Mouse (Mus musculus): Measurements from ENCODE around the gene Glod5. TPM values are rescaled to one million over a fixed set of nuclear protein-coding genes. Genes with fewer than 3 reads are reported as not detected.
A peak's percentile ranks its signal among the peaks of the same experiment; 100 is the strongest.

Glod5 gene
- polyA plus RNA-seq, 1 experiment from 2014 or later, result 3.2 TPM

GRCm38 (mm10) chrX:8002001-8002400 is 16.3 kb downstream of the Glod5 start:
- ATAC-seq (replicated peaks; ENCODE audit: low FRiP score, low read depth) (no peak), DNase-seq (ENCODE audit: low spot score) (no peak)
- H3K27ac ChIP-seq, result no peak overlapping the region
- H3K4me3 ChIP-seq (replicated peaks; ENCODE audit: low read depth, low read length), result no peak overlapping the region
- H3K9ac ChIP-seq (ENCODE audit: low read depth, low read length), result no peak overlapping the region
- 34% methylated on average over 5 of the region's 5 CpGs for WGBS
- no peaks in the 10 kb centered on the region for H3K27me3 ChIP-seq (ENCODE audit: insufficient read depth, low read length)
- no peak overlapping the region for H3K4me2 ChIP-seq (ENCODE audit: low read length)
- H3K4me1 ChIP-seq (replicated peaks; ENCODE audit: insufficient read depth, low read length), result no peaks in the 10 kb centered on the region
- TF ChIP-seq CTCF (IDR thresholded peaks at IDR 0.05; ENCODE audit: low read depth), result no peak
- no peaks in the 10 kb centered on the region for H3K9me3 ChIP-seq (replicated peaks; ENCODE audit: low read length)
- no peaks in the 10 kb centered on the region for H3K36me3 ChIP-seq (ENCODE audit: insufficient read depth, low read length)

DNA sequence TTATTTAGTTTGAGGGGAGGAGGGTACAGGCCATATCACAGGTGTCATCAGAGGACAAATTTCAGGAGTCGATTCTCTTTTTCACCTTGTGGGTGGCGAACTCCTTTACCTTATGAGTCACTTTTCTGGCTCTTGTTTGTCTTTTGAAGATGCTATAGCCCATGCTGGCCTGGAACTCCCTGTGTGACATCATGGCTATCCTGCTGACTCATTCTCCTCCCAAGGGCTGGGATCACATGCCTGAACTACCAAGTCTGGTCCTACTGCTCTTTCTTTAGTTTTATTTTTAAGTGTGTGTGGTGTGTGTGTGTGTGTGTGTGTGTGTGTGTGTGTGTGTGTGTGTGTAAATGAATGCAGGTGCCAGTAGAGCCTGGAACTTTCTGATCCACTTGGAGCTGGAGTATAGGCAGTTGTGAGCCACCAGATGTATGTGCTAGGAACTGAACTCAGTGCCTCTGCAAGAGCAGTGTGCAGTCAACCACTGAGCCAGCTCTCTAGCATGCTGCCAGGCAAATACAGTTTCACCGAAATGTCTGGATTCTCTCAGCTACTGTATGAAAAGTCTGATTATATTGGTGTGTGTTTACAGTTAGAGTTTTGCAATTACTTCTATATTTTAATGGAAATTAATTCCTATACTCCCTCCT is 17.6 kb downstream of the Glod5 start:
- WGBS, result 66% methylated on average over 3 of the region's 3 CpGs

DNA sequence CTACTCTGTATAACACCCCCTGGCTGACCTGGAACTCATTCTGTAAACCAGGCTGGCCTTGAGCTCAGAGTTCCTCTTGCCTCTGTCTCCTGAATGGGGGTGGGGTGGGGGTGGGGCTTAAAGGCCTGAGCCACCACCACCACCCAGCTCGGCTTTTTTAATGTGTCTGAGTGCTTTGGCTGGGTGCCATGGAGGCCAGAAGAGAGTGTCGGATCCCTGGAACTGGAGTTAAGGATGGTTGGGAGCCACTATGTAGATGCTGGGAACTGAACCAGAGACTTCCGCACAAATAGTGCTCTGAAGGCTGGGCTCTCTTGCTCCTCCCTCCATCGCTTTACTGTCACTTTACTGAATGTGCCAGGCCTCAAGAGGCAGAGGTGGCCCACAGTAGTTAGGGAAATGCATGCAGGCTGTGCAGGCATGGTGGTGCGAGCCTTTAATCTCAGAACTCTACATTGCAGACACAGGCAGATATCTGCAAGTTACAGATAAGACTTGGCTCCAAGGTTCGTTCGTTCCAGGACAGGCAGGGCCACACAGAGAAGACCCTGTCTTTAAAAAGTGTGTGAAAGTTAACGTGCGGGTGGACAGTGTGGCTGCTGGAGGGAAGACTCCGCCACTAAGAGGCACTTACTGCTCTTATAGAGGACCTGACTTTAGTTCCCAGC is 25.1 kb downstream of the Glod5 start:
- H3K36me3 ChIP-seq (ENCODE audit: insufficient read depth, low read length), result no peaks in the 10 kb centered on the region
- TF ChIP-seq CTCF (IDR thresholded peaks at IDR 0.05; ENCODE audit: low read depth), result no peak
- no peaks in the 10 kb centered on the region for H3K27me3 ChIP-seq (ENCODE audit: insufficient read depth, low read length)
- 72% methylated on average over 10 of the region's 10 CpGs for WGBS
- no peak overlapping the region for H3K4me3 ChIP-seq (replicated peaks; ENCODE audit: low read depth, low read length)
- H3K9ac ChIP-seq (ENCODE audit: low read depth, low read length), result no peak overlapping the region
- H3K4me2 ChIP-seq (ENCODE audit: low read length), result no peak overlapping the region
- H3K27ac ChIP-seq, result no peak overlapping the region
- no peaks in the 10 kb centered on the region for H3K4me1 ChIP-seq (replicated peaks; ENCODE audit: insufficient read depth, low read length)
- no peaks in the 10 kb centered on the region for H3K9me3 ChIP-seq (replicated peaks; ENCODE audit: low read length)
- DNase-seq (ENCODE audit: low spot score) (no peak), ATAC-seq (replicated peaks; ENCODE audit: low FRiP score, low read depth) (no peak)

More for the DNA sequence above, 17.6 kb downstream of the Glod5 start:
- Histone ChIP-seq H3K9me3 (replicated peaks; ENCODE audit: low read length) (no peaks in the 10 kb centered on the region), H3K4me1 (replicated peaks; ENCODE audit: insufficient read depth, low read length) (no peaks in the 10 kb centered on the region), H3K4me3 (replicated peaks; ENCODE audit: low read depth, low read length) (no peak overlapping the region), H3K4me2 (ENCODE audit: low read length) (no peak overlapping the region), H3K27me3 (ENCODE audit: insufficient read depth, low read length) (no peaks in the 10 kb centered on the region), H3K9ac (ENCODE audit: low read depth, low read length) (no peak overlapping the region), H3K27ac (no peak overlapping the region), H3K36me3 (ENCODE audit: insufficient read depth, low read length) (no peaks in the 10 kb centered on the region)
- ATAC-seq (replicated peaks; ENCODE audit: low FRiP score, low read depth), result no peak
- no peak for TF ChIP-seq CTCF (IDR thresholded peaks at IDR 0.05; ENCODE audit: low read depth)
- DNase-seq (ENCODE audit: low spot score), result no peak

DNA sequence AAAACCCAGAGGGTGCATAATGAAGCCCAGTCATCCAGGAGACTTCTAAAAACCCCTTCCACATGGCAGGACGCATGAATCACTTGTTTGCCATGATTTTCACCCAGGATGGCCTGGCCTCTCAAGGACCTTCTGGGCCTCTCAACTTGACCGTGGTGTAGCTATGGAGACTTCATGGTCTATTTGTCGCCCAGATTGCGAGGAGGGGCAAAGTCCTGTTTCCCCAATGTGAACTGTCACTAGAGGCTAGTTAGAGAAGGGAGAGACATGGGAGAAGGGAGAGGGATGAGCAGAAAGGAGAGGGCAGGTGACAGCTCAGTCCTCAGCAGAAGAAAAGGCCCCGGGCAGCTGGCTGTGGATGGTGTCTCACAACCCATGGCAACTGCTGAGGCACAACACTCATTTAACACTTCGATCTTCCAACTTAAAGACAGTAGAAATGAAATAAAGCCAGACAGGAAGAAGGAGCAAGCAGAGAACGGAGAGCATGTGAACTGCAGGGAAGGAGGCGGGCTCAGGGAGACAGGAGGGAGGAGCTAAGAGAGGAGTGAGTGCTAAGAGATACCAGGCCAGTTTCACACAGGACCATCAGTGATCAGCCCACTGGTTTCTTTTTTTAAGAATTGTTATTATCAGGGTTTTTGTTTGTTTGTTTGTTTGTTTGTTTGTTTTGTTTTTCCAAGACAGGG is 25.8 kb downstream of the Glod5 start:
- H3K4me3 ChIP-seq (replicated peaks; ENCODE audit: low read depth, low read length), result no peak overlapping the region
- no peak overlapping the region for H3K4me2 ChIP-seq (ENCODE audit: low read length)
- peak overlapping the region; percentile 25; the same call in 1 of the 2 replicates for H3K27ac ChIP-seq
- H3K36me3 ChIP-seq (ENCODE audit: insufficient read depth, low read length), result no peaks in the 10 kb centered on the region
- no peaks in the 10 kb centered on the region for H3K4me1 ChIP-seq (replicated peaks; ENCODE audit: insufficient read depth, low read length)
- WGBS, result 59% methylated on average over 8 of the region's 8 CpGs
- ATAC-seq (replicated peaks; ENCODE audit: low FRiP score, low read depth) (peak; percentile 69), DNase-seq (ENCODE audit: low spot score) (no peak)
- TF ChIP-seq CTCF (IDR thresholded peaks at IDR 0.05; ENCODE audit: low read depth), result no peak
- H3K27me3 ChIP-seq (ENCODE audit: insufficient read depth, low read length), result no peaks in the 10 kb centered on the region
- no peak overlapping the region for H3K9ac ChIP-seq (ENCODE audit: low read depth, low read length)
- H3K9me3 ChIP-seq (replicated peaks; ENCODE audit: low read length), result no peaks in the 10 kb centered on the region

GRCm38 (mm10) chrX:7981368-7981767 is 36.9 kb downstream of the Glod5 start:
- no peaks in the 10 kb centered on the region for H3K4me1 ChIP-seq (replicated peaks; ENCODE audit: insufficient read depth, low read length)
- H3K27me3 ChIP-seq (ENCODE audit: insufficient read depth, low read length), result no peaks in the 10 kb centered on the region
- 77% methylated on average over 7 of the region's 7 CpGs for WGBS
- TF ChIP-seq CTCF (IDR thresholded peaks at IDR 0.05; ENCODE audit: low read depth), result no peak
- H3K27ac ChIP-seq, result no peak overlapping the region
- no peak overlapping the region for H3K4me2 ChIP-seq (ENCODE audit: low read length)
- H3K4me3 ChIP-seq (replicated peaks; ENCODE audit: low read depth, low read length), result no peak overlapping the region
- H3K36me3 ChIP-seq (ENCODE audit: insufficient read depth, low read length), result no peaks in the 10 kb centered on the region
- DNase-seq (ENCODE audit: low spot score) (no peak), ATAC-seq (replicated peaks; ENCODE audit: low FRiP score, low read depth) (no peak)
- no peak overlapping the region for H3K9ac ChIP-seq (ENCODE audit: low read depth, low read length)
- no peaks in the 10 kb centered on the region for H3K9me3 ChIP-seq (replicated peaks; ENCODE audit: low read length)

DNA sequence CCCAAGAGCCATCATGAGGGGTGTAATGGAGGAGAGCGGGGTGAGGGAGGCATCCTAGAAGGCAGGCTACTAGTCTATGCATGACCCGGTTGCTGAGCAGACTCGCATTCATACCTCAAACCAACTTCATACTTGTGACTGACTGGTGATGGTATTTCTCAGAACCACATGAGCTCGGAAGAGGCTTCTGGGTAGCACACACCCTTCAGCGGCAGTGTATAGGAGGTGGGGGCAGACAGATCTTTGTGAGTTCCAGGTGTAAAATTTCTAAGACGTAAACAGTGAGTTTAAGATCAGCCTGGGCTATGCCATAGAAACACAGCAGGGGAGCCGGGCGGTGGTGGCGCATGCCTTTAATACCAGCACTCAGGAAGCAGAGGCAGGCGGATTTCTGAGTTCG is 40.4 kb downstream of the Glod5 start, which contains the start of gene Gata1:
Gene Gata1 (minus strand): TSS at position 180 of the 400 bp plus-strand sequence.
- H3K36me3 ChIP-seq (ENCODE audit: insufficient read depth, low read length), result no peaks in the 10 kb centered on the region
- no peaks in the 10 kb centered on the region for H3K9me3 ChIP-seq (replicated peaks; ENCODE audit: low read length)
- H3K9ac ChIP-seq (ENCODE audit: low read depth, low read length), result no peak within 1 kb of the TSS
- no peak for DNase-seq (ENCODE audit: low spot score)
- ATAC-seq (replicated peaks; ENCODE audit: low FRiP score, low read depth), result no peak
- TF ChIP-seq CTCF (IDR thresholded peaks at IDR 0.05; ENCODE audit: low read depth), result no peak
- WGBS, result 90% methylated on average over 10 of the region's 11 CpGs
- no peak within 1 kb of the TSS for H3K4me2 ChIP-seq (ENCODE audit: low read length)
- H3K4me3 ChIP-seq (replicated peaks; ENCODE audit: low read depth, low read length), result no peak within 1 kb of the TSS
- H3K4me1 ChIP-seq (replicated peaks; ENCODE audit: insufficient read depth, low read length), result no peaks in the 10 kb centered on the region
- H3K27me3 ChIP-seq (ENCODE audit: insufficient read depth, low read length), result no peaks in the 10 kb centered on the region
- H3K27ac ChIP-seq, result no peak within 1 kb of the TSS
